Mouse (Mus musculus) kidney, adult 2 months (tissue): Measurements from ENCODE around the gene Nphs2.

Experiments
- CTCF ChIP-seq: fragments of 200-500 bp; conservative IDR thresholded peaks from 2 replicates; pipeline ENCODE4 v1.5.1; 2011; ENCODE audit warnings: low read depth, mild to moderate bottlenecking, control low read depth, low read length, moderate library complexity, mixed read lengths; ENCODE audit not compliant: insufficient read depth, insufficient read length
- POLR2A ChIP-seq: fragments of 200-500 bp; IDR thresholded peaks from one replicate; pipeline ENCODE4 v1.6.1; 2011; ENCODE audit warnings: low read depth, low read length, control low read depth

DNA sequence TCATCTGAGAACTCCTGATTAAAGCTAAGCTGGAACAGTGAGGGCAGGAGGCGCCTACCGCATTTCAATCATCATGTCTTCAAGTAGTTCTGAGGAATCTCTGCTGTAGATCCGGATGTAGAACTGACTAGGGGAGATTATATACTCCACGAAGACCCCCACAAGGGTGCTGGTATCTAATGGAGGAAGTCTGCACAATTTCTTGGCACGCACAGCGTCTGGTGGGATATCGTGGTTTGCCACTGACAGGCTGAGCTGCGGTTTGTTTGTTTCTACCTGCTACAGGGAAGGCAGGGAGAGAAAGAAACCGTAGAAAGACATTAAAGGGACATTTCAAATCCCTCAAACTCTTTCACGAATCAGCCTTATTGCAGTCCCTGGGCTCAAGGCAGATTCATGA lies 26.3 kb upstream of the Nphs2 start:
- no peak for TF ChIP-seq CTCF
- TF ChIP-seq POLR2A = no peak
